Comparison of ENCODE assay signal across 19 mouse cellular contexts in genomic region chr15:93852126-93852525, GRCm38 (mm10).
DNase-seq lines count a peak whose midpoint lies in the region; ATAC-seq and TF ChIP-seq lines count a peak whose summit lies in the region.
"Had no signal": no experiment of that assay in that cellular context is flagged by ENCODE, and none has a peak within 500 bp of the region (broad histone marks: within the 10 kb centered on the region; RNA-seq: fewer than 3 reads in every experiment).

No protein-coding gene starts in this region.

- ATAC-seq in hindbrain, embryonic 11.5 days (ENCODE audit: low FRiP score): no peak
- ATAC-seq: forebrain, embryonic 13.5 days; forebrain, embryonic 15.5 days had no signal

- no peaks in the 10 kb centered on the region for H3K27me3 ChIP-seq in hindbrain, embryonic 11.5 days (ENCODE audit: control insufficient read depth, insufficient read depth, low read length)
- H3K27me3 ChIP-seq: embryonic facial prominence, embryonic 12.5 days; forebrain, embryonic 13.5 days; forebrain, embryonic 15.5 days had no signal

- H3K4me1 ChIP-seq in hindbrain, embryonic 11.5 days (replicated peaks; ENCODE audit: control insufficient read depth, insufficient read depth, low read length): no peaks in the 10 kb centered on the region
- H3K4me1 ChIP-seq: forebrain, embryonic 13.5 days; forebrain, embryonic 15.5 days had no signal

- no peak overlapping the region for H3K4me3 ChIP-seq in left cerebral cortex, adult 2 months
- H3K4me3 ChIP-seq in hindbrain, embryonic 11.5 days (ENCODE audit: low read depth, low read length): no peak overlapping the region
- H3K4me3 ChIP-seq: embryonic facial prominence, embryonic 10.5 days; embryonic facial prominence, embryonic 12.5 days; forebrain, embryonic 13.5 days; forebrain, embryonic 15.5 days had no signal

- H3K36me3 ChIP-seq in hindbrain, embryonic 11.5 days (ENCODE audit: control insufficient read depth, insufficient read depth, low read length): no peaks in the 10 kb centered on the region
- H3K36me3 ChIP-seq: embryonic facial prominence, embryonic 10.5 days; embryonic facial prominence, embryonic 12.5 days; forebrain, embryonic 15.5 days had no signal

- H3K9me3 ChIP-seq in hindbrain, embryonic 11.5 days (ENCODE audit: control insufficient read depth, low read length): no peaks in the 10 kb centered on the region
- H3K9me3 ChIP-seq: embryonic facial prominence, embryonic 10.5 days; forebrain, embryonic 13.5 days; forebrain, embryonic 15.5 days had no signal

- TF ChIP-seq CTCF in left cerebral cortex, adult 2 months (IDR thresholded peaks at IDR 0.05): no peak

- H3K27ac ChIP-seq in left cerebral cortex, adult 2 months: peak overlapping the region; percentile 45; the same call in 1 of the 2 replicates
- H3K27ac ChIP-seq in hindbrain, embryonic 11.5 days (ENCODE audit: low read depth, low read length): no peak overlapping the region
- H3K27ac ChIP-seq: embryonic facial prominence, embryonic 10.5 days; embryonic facial prominence, embryonic 12.5 days; forebrain, embryonic 13.5 days; forebrain, embryonic 15.5 days had no signal

- peak; percentile 54 for DNase-seq in heart, adult 11 months
- no peak for DNase-seq in heart, postnatal 25 days (ENCODE audit: low spot score)
- DNase-seq in left cerebral cortex, adult 2 months (ENCODE audit: extremely low spot score in 1 of 2, low spot score in 2 of 2): no peak
- no peak for DNase-seq in left cerebral cortex, postnatal 14 days (ENCODE audit: low spot score in 2 of 2)
- peak; percentile 58 for DNase-seq in right cerebral cortex, adult 18-20 months
- DNase-seq in right cerebral cortex, postnatal 25 days: no peak
- DNase-seq in hindbrain, embryonic 11.5 days (ENCODE audit: low spot score): no peak
- DNase-seq: adrenal gland, adult 2 months; adrenal gland, postnatal 10 days; adrenal gland, postnatal 25 days; cerebellum, adult 11-12 months; cerebellum, adult 2 months; cerebellum, adult 9-10 months; cerebellum, postnatal 10 days; cerebellum, postnatal 25 days had no signal

- 96% methylated on average over 4 of the region's 4 CpGs for WGBS in hindbrain, embryonic 11.5 days

- H3K4me2 ChIP-seq in hindbrain, embryonic 11.5 days (replicated peaks; ENCODE audit: low read depth, low read length): no peak overlapping the region
- H3K4me2 ChIP-seq: embryonic facial prominence, embryonic 12.5 days; forebrain, embryonic 13.5 days; forebrain, embryonic 15.5 days had no signal

- intact Hi-C loops in heart, postnatal 25 days (cut with DNase I): no loop called here
- intact Hi-C loops in left cerebral cortex, adult 2 months (cut with DNase I): loop anchor here (2.0 kb wide), 2 partner anchors 23 to 241 kb away; no protein-coding TSS in a partner anchor
- intact Hi-C loops in left cerebral cortex, postnatal 14 days (cut with DNase I): no loop called here

- H3K9ac ChIP-seq in hindbrain, embryonic 11.5 days (ENCODE audit: low read depth, low read length): no peak overlapping the region
- H3K9ac ChIP-seq: embryonic facial prominence, embryonic 12.5 days; forebrain, embryonic 13.5 days; forebrain, embryonic 15.5 days had no signal

Comparison
In these comparisons a context has a peak if more than half of its experiments do, and no peak if none do; other contexts are left out.
1. DNase-seq: peak in heart, adult 11 months (single experiment) and right cerebral cortex, adult 18-20 months (single experiment); none in heart, postnatal 25 days (single experiment), left cerebral cortex, adult 2 months (0 of 2), left cerebral cortex, postnatal 14 days (0 of 2), right cerebral cortex, postnatal 25 days (single experiment) and hindbrain, embryonic 11.5 days (single experiment).